Mouse (Mus musculus) lung, embryonic 14.5 days (tissue): ENCODE results near the gene Rnf185. TPM values are rescaled to one million over a fixed set of nuclear protein-coding genes. Genes with fewer than 3 reads are reported as not detected.

Experiments
- ATAC-seq: fragments of 200-750 bp; cut with Nextera tagmentation; 2 replicates; pipeline ENCODE4 v1.8.0; 2017; ENCODE audit warnings: mild to moderate bottlenecking, moderate TSS enrichment, moderate library complexity; ENCODE audit not compliant: insufficient read depth
- DNase-seq: peaks from one replicate; pipeline ENCODE4 v3.0.0-alpha.2; 2015
- H3K27ac ChIP-seq: fragments of 300-500 bp; sonication (generic); 2 replicates; pipeline ENCODE4 v1.5.1; 2014; ENCODE audit warnings: low read depth, mild to moderate bottlenecking, moderate library complexity
- H3K27me3 ChIP-seq: fragments of 300-500 bp; sonication (generic); 2 replicates; pipeline ENCODE4 v1.6.1; 2014; ENCODE audit warnings: low read length, control low read depth; ENCODE audit not compliant: insufficient read depth
- H3K36me3 ChIP-seq: fragments of 300-500 bp; sonication (generic); 2 replicates; pipeline ENCODE4 v1.6.1; 2014; ENCODE audit warnings: control low read depth; ENCODE audit not compliant: insufficient read depth
- H3K4me1 ChIP-seq: fragments of 300-500 bp; sonication (generic); 2 replicates; pipeline ENCODE4 v1.6.1; 2014; ENCODE audit warnings: antibody characterized with exemption, control low read depth; ENCODE audit not compliant: insufficient read depth
- H3K4me2 ChIP-seq: fragments of 300-500 bp; sonication (generic); 2 replicates; pipeline ENCODE4 v1.6.1; 2014; ENCODE audit warnings: mild to moderate bottlenecking
- H3K4me3 ChIP-seq: fragments of 300-500 bp; sonication (generic); 2 replicates; pipeline ENCODE4 v1.5.1; 2014; ENCODE audit warnings: low read depth, low read length
- H3K9ac ChIP-seq: fragments of 300-500 bp; sonication (generic); 2 replicates; pipeline ENCODE4 v1.6.1; 2014
- H3K9me3 ChIP-seq: fragments of 300-500 bp; sonication (generic); 2 replicates; pipeline ENCODE4 v1.6.1; 2016; ENCODE audit warnings: low read depth, low read length, control low read depth
- CTCF ChIP-seq: IDR thresholded peaks from 2 replicates; pipeline ENCODE4 v1.5.1; 2016; ENCODE audit warnings: antibody characterized with exemption, low read depth
- WGBS: fragments of 180-500 bp; shearing (Covaris S2); extraction: QIAGEN DNeasy Blood & Tissue Kit; methylation state at CpG from one replicate; pipeline ENCODE4 v1.1.7; 2014; 5-methylcytosine and 5-hydroxymethylcytosine counted together
- polyA plus RNA-seq: library from polyadenylated mRNA; unstranded; fragments of >200 nt; fragmentation: Nextera tagmentation; extraction: Ambion mirVana; gene quantifications from 2 replicates; pipeline ENCODE4 v1.2.1, GENCODE M21; 2014

Rnf185 gene
- polyA plus RNA-seq, 1 experiment from 2014 or later, result 37.9 TPM

GRCm38 (mm10) chr11:3431976-3432603 is 20.1 kb downstream of the Rnf185 start:
- no peak overlapping the region for H3K4me2 ChIP-seq
- H3K27ac ChIP-seq, result no peak overlapping the region
- no peaks in the 10 kb centered on the region for H3K4me1 ChIP-seq
- H3K36me3 ChIP-seq, result peaks cover 5% of the 10 kb centered on the region; the same call in 1 of the 2 replicates
- H3K27me3 ChIP-seq, result no peaks in the 10 kb centered on the region
- H3K9me3 ChIP-seq, result no peaks in the 10 kb centered on the region
- 83% methylated on average over 6 of the region's 6 CpGs for WGBS
- H3K4me3 ChIP-seq, result no peak overlapping the region
- no peak overlapping the region for H3K9ac ChIP-seq
- DNase-seq, result no peak
- TF ChIP-seq CTCF, result no peak
- no peak for ATAC-seq

- Histone ChIP-seq H3K4me1 (no peaks in the 10 kb centered on the region), H3K36me3 (peaks cover 7% of the 10 kb centered on the region; the same call in 1 of the 2 replicates), H3K4me3 (no peak overlapping the region), H3K9me3 (no peaks in the 10 kb centered on the region), H3K9ac (no peak overlapping the region), H3K27ac (no peak overlapping the region), H3K4me2 (no peak overlapping the region), H3K27me3 (no peaks in the 10 kb centered on the region)
- no peak for DNase-seq
- WGBS, result 87% methylated on average over 3 of the region's 3 CpGs
- no peak for ATAC-seq
- no peak for TF ChIP-seq CTCF
Observed at GRCm38 (mm10) chr11:3431515-3431914, 20.6 kb downstream of the Rnf185 start.

GRCm38 (mm10) chr11:3428632-3429031 is 23.5 kb downstream of the Rnf185 start:
- H3K9ac ChIP-seq, result no peak overlapping the region
- no peak overlapping the region for H3K4me3 ChIP-seq
- H3K9me3 ChIP-seq, result no peaks in the 10 kb centered on the region
- 82% methylated on average over 7 of the region's 7 CpGs for WGBS
- no peak for TF ChIP-seq CTCF
- peaks cover 15% of the 10 kb centered on the region for H3K36me3 ChIP-seq
- H3K4me2 ChIP-seq, result no peak overlapping the region
- H3K4me1 ChIP-seq, result no peaks in the 10 kb centered on the region
- no peak overlapping the region for H3K27ac ChIP-seq
- DNase-seq (no peak), ATAC-seq (no peak)
- no peaks in the 10 kb centered on the region for H3K27me3 ChIP-seq

- no peak overlapping the region for H3K4me2 ChIP-seq
- no peaks in the 10 kb centered on the region for H3K4me1 ChIP-seq
- no peak for TF ChIP-seq CTCF
- H3K9me3 ChIP-seq, result no peaks in the 10 kb centered on the region
- H3K9ac ChIP-seq, result no peak overlapping the region
- DNase-seq (no peak), ATAC-seq (no peak)
- 77% methylated on average over 3 of the region's 3 CpGs for WGBS
- H3K36me3 ChIP-seq, result peaks cover 19% of the 10 kb centered on the region
- H3K27me3 ChIP-seq, result no peaks in the 10 kb centered on the region
- no peak overlapping the region for H3K4me3 ChIP-seq
- H3K27ac ChIP-seq, result no peak overlapping the region
Observed at GRCm38 (mm10) chr11:3427697-3428230, 24.4 kb downstream of the Rnf185 start.

DNA sequence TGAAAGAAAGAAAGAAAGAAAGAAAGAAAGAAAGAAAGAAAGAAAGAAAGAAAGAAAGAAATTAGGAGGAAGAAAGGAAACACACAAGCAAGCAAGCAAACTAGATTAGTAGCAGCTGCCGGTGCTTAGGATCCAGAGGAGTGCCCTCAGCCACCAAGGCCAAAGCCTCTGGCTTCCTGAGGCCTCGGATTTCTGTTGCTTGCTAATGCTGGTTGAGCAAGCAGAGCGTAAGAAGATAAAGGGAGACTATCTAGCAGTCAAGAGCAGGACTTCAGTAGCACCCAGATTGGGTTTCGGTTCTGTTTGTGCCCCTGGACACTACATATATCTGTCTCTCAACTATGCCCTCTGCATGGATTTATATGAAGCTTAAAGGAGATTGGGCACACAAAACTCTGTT is 29.9 kb downstream of the Rnf185 start:
- no peak for TF ChIP-seq CTCF
- DNase-seq, result no peak

GRCm38 (mm10) chr11:3418741-3419140 is 33.4 kb downstream of the Rnf185 start:
- Histone ChIP-seq H3K36me3 (peaks cover 44% of the 10 kb centered on the region), H3K27ac (peak overlapping the region; percentile 75; the same call in 1 of the 2 replicates), H3K27me3 (no peaks in the 10 kb centered on the region), H3K9ac (no peak overlapping the region), H3K4me1 (no peaks in the 10 kb centered on the region), H3K9me3 (no peaks in the 10 kb centered on the region), H3K4me2 (no peak overlapping the region), H3K4me3 (no peak overlapping the region)
- ATAC-seq, result no peak
- DNase-seq, result peak; percentile 26
- TF ChIP-seq CTCF, result no peak
- 63% methylated on average over 4 of the region's 4 CpGs for WGBS

More for the DNA sequence above, 29.9 kb downstream of the Rnf185 start:
- Histone ChIP-seq H3K4me1 (no peaks in the 10 kb centered on the region), H3K4me3 (no peak overlapping the region), H3K27ac (no peak overlapping the region), H3K27me3 (no peaks in the 10 kb centered on the region), H3K9me3 (no peaks in the 10 kb centered on the region), H3K9ac (no peak overlapping the region), H3K36me3 (peaks cover 44% of the 10 kb centered on the region), H3K4me2 (no peak overlapping the region)
- WGBS, result 79% methylated on average over 4 of the region's 4 CpGs
- ATAC-seq, result no peak

- peaks cover 43% of the 10 kb centered on the region for H3K36me3 ChIP-seq
- DNase-seq (no peak), ATAC-seq (no peak)
- H3K9me3 ChIP-seq, result no peaks in the 10 kb centered on the region
- no peaks in the 10 kb centered on the region for H3K4me1 ChIP-seq
- H3K27me3 ChIP-seq, result no peaks in the 10 kb centered on the region
- TF ChIP-seq CTCF, result no peak
- no peak overlapping the region for H3K4me3 ChIP-seq
- WGBS, result 76% methylated on average over 6 of the region's 6 CpGs
- no peak overlapping the region for H3K9ac ChIP-seq
- no peak overlapping the region for H3K4me2 ChIP-seq
- H3K27ac ChIP-seq, result no peak overlapping the region
Observed at GRCm38 (mm10) chr11:3417795-3418194, 34.4 kb downstream of the Rnf185 start.
